Mouse (Mus musculus) MEL (cell line): ENCODE measurements around the gene Padi6. TPM values are rescaled to one million over a fixed set of nuclear protein-coding genes. Genes with fewer than 3 reads are reported as not detected.

Source experiments
- DNase-seq: peaks from one replicate; pipeline ENCODE4 v3.0.0; 2011; ENCODE audit warnings: low read depth, low spot score
- H3K27ac ChIP-seq: 2 replicates; pipeline ENCODE4 v1.5.1; 2012; ENCODE audit warnings: low read depth, mild to moderate bottlenecking, control low read depth, low read length, moderate library complexity; ENCODE audit not compliant: control insufficient read depth
- H3K27me3 ChIP-seq, 2 experiments: fragments of 150-350 bp in 1 of 2; sonication (generic) in 1 of 2; 2 replicates each; pipeline ENCODE4 v1.6.1; 2012; ENCODE audit warnings: low read length in 2 of 2, mild to moderate bottlenecking in 2 of 2, improper control_type of control experiment in 1 of 2, moderate library complexity in 1 of 2; ENCODE audit not compliant: insufficient read depth in 2 of 2, control insufficient read depth in 1 of 2
- H3K36me3 ChIP-seq, 2 experiments: 2 replicates each; pipeline ENCODE4 v1.6.1; 2012 to 2014; ENCODE audit warnings: low read length in 2 of 2, improper control_type of control experiment in 1 of 2, inconsistent platforms in 1 of 2, mild to moderate bottlenecking in 1 of 2; ENCODE audit not compliant: insufficient read depth in 2 of 2, control insufficient read depth in 1 of 2
- H3K4me1 ChIP-seq, 2 experiments: fragments of 150-350 bp in 1 of 2; sonication (generic) in 1 of 2; 2 replicates each; pipeline ENCODE4 v1.6.1; 2012; ENCODE audit warnings: low read length in 2 of 2, improper control_type of control experiment in 1 of 2, mild to moderate bottlenecking in 1 of 2; ENCODE audit not compliant: insufficient read depth in 2 of 2, control insufficient read depth in 1 of 2
- H3K4me3 ChIP-seq, 2 experiments: fragments of 150-350 bp in 1 of 2; sonication (generic) in 1 of 2; 2 replicates each; pipeline ENCODE4 v1.5.1; 2012; ENCODE audit warnings: low read depth in 2 of 2, low read length in 2 of 2, mild to moderate bottlenecking in 2 of 2, moderate library complexity in 2 of 2, control low read depth in 1 of 2, improper control_type of control experiment in 1 of 2; ENCODE audit not compliant: control insufficient read depth in 1 of 2, insufficient read depth in 1 of 2
- H3K79me2 ChIP-seq: 2 replicates; pipeline ENCODE4 v1.6.1; 2012; ENCODE audit warnings: mild to moderate bottlenecking, low read length, moderate library complexity; ENCODE audit not compliant: control insufficient read depth, poor library complexity, insufficient read depth
- H3K9ac ChIP-seq: 2 replicates; pipeline ENCODE4 v1.6.1; 2012; ENCODE audit warnings: low read depth, mild to moderate bottlenecking, control low read depth, low read length, moderate library complexity; ENCODE audit not compliant: control insufficient read depth, poor library complexity, severe bottlenecking
- H3K9me3 ChIP-seq: fragments of 150-350 bp; sonication (generic); replicated peaks from 2 replicates; pipeline ENCODE4 v1.6.1; 2012; ENCODE audit warnings: mild to moderate bottlenecking, low read length, improper control_type of control experiment, moderate library complexity; ENCODE audit not compliant: insufficient read depth
- BHLHE40 ChIP-seq: IDR thresholded peaks from 2 replicates; pipeline ENCODE4 v1.6.1; 2012; ENCODE audit warnings: low read depth, mild to moderate bottlenecking, inconsistent platforms, low read length, improper control_type of control experiment, borderline replicate concordance
- CHD2 ChIP-seq: IDR thresholded peaks from 2 replicates; pipeline ENCODE4 v1.6.1; 2011; ENCODE audit warnings: low read length, improper control_type of control experiment
- E2F4 ChIP-seq: IDR thresholded peaks from 2 replicates; pipeline ENCODE4 v1.6.1; 2011; ENCODE audit warnings: low read depth, low read length, improper control_type of control experiment, borderline replicate concordance
- GABPA ChIP-seq: IDR thresholded peaks from 2 replicates; pipeline ENCODE4 v1.6.1; 2012; ENCODE audit warnings: low read depth, mild to moderate bottlenecking, inconsistent platforms, low read length, improper control_type of control experiment, moderate library complexity
- HCFC1 ChIP-seq: IDR thresholded peaks from 2 replicates; pipeline ENCODE4 v1.6.1; 2012; ENCODE audit warnings: low read depth, mild to moderate bottlenecking, inconsistent platforms, low read length, improper control_type of control experiment, moderate library complexity
- MAFK ChIP-seq: IDR thresholded peaks from 2 replicates; pipeline ENCODE4 v1.6.1; 2011; ENCODE audit warnings: low read depth, mild to moderate bottlenecking, low read length, improper control_type of control experiment, borderline replicate concordance
- MAX ChIP-seq: IDR thresholded peaks from 2 replicates; pipeline ENCODE4 v1.6.1; 2011; ENCODE audit warnings: low read length, improper control_type of control experiment
- MXI1 ChIP-seq: IDR thresholded peaks from 2 replicates; pipeline ENCODE4 v1.6.1; 2011; ENCODE audit warnings: mild to moderate bottlenecking, low read depth, low read length, improper control_type of control experiment
- MYC ChIP-seq: IDR thresholded peaks from 2 replicates; pipeline ENCODE4 v1.6.1; 2011; ENCODE audit warnings: low read depth, mild to moderate bottlenecking, low read length, improper control_type of control experiment, moderate library complexity
- SIN3A ChIP-seq: IDR thresholded peaks from 2 replicates; pipeline ENCODE4 v1.6.1; 2012; ENCODE audit warnings: low read length, improper control_type of control experiment, inconsistent platforms
- TAL1 ChIP-seq: IDR thresholded peaks from 2 replicates; pipeline ENCODE4 v1.6.1; 2012; ENCODE audit warnings: mild to moderate bottlenecking, inconsistent platforms, low read length, moderate library complexity, mixed read lengths
- TBP ChIP-seq: IDR thresholded peaks from 2 replicates; pipeline ENCODE4 v1.8.0; 2011; ENCODE audit warnings: low read depth, low read length, improper control_type of control experiment
- TCF12 ChIP-seq: IDR thresholded peaks from 2 replicates; pipeline ENCODE4 v1.6.1; 2014; ENCODE audit warnings: low read depth, mild to moderate bottlenecking, inconsistent platforms, low read length, improper control_type of control experiment, moderate library complexity
- ZKSCAN1 ChIP-seq: IDR thresholded peaks from 2 replicates; pipeline ENCODE4 v1.6.1; 2012; ENCODE audit warnings: low read depth, mild to moderate bottlenecking, inconsistent platforms, low read length, improper control_type of control experiment, moderate library complexity
- ZMIZ1 ChIP-seq: IDR thresholded peaks from 2 replicates; pipeline ENCODE4 v1.6.1; 2012; ENCODE audit warnings: low read depth, mild to moderate bottlenecking, inconsistent platforms, low read length, improper control_type of control experiment, moderate library complexity
- ZNF384 ChIP-seq: IDR thresholded peaks from 2 replicates; pipeline ENCODE4 v1.6.1; 2012; ENCODE audit warnings: low read depth, mild to moderate bottlenecking, inconsistent platforms, low read length, improper control_type of control experiment
- polyA plus RNA-seq, 2 experiments: library from polyadenylated mRNA; stranded (reverse) in 1 of 2; unstranded in 1 of 2; fragments of >175 nt in 1 of 2; fragments of >200 nt in 1 of 2; gene quantifications; 2 replicates each; pipeline versions ENCODE4 v1.2.1 to v1.2.4; 2012; ENCODE audit warnings: low replicate concordance in 2 of 2, low read depth in 1 of 2; ENCODE audit not compliant: insufficient read length in 2 of 2, insufficient read depth in 1 of 2, missing spikeins in 1 of 2
- total RNA-seq: library from RNA; depleted of rRNA; stranded (reverse); fragments of 300-350 nt; gene quantifications from 2 replicates; pipeline ENCODE4 v1.2.3, GENCODE M21; 2012

The Padi6 gene
- total and polyA plus RNA-seq, 3 experiments, result not detected

DNA sequence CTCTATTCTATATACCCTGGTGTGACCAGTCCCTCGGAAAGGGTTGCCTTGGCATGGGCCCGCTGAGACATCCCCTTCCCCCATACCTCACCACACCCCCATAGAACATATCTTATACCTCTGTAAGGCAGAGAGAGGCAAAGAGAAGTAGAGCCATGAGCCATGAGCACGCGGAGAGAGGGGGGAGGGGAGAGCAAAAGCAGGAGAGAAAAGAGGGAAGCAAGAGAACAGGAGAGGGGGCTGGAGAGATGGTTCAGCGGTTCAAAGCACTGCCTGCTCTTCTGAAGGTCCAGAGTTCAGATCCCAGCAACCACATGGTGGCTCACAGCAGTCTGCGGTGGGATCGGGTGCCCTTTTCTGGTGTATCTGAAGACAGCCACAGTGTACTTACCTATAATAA lies 51.0 kb downstream of the Padi6 start:
- peaks cover 0 to 37% of the 10 kb centered on the region in 2 experiments; a peak in 2 of 4 replicates for H3K36me3 ChIP-seq
- H3K9ac ChIP-seq, result peak overlapping the region; percentile 13; the same call in 1 of the 2 replicates
- no peak overlapping the region for H3K4me3 ChIP-seq
- H3K27me3 ChIP-seq, result no peaks in the 10 kb centered on the region
- DNase-seq, result peak; percentile 81
- TF ChIP-seq MXI1, result peak; percentile 47; the same call in 1 of the 2 replicates
- TF ChIP-seq CHD2, result peak; percentile 41; the same call in 1 of the 2 replicates
- peak; percentile 70 for TF ChIP-seq MAX
- no peak for TF ChIP-seq HCFC1
- no peak for TF ChIP-seq TCF12
- TF ChIP-seq TBP, result peak; percentile 91
- TF ChIP-seq TAL1, result no peak
- peak; percentile 42; the same call in 1 of the 2 replicates for TF ChIP-seq BHLHE40
- peak; percentile 91 for TF ChIP-seq MYC
- TF ChIP-seq ZKSCAN1, result no peak
- TF ChIP-seq E2F4, result no peak
- TF ChIP-seq SIN3A, result no peak
- TF ChIP-seq, all 39 proteins: peak for 6
- peaks cover 15 to 49% of the 10 kb centered on the region in 2 experiments for H3K4me1 ChIP-seq
- H3K79me2 ChIP-seq, result no peaks in the 10 kb centered on the region
- H3K27ac ChIP-seq, result peak overlapping the region; percentile 69
- H3K9me3 ChIP-seq, result no peaks in the 10 kb centered on the region

DNA sequence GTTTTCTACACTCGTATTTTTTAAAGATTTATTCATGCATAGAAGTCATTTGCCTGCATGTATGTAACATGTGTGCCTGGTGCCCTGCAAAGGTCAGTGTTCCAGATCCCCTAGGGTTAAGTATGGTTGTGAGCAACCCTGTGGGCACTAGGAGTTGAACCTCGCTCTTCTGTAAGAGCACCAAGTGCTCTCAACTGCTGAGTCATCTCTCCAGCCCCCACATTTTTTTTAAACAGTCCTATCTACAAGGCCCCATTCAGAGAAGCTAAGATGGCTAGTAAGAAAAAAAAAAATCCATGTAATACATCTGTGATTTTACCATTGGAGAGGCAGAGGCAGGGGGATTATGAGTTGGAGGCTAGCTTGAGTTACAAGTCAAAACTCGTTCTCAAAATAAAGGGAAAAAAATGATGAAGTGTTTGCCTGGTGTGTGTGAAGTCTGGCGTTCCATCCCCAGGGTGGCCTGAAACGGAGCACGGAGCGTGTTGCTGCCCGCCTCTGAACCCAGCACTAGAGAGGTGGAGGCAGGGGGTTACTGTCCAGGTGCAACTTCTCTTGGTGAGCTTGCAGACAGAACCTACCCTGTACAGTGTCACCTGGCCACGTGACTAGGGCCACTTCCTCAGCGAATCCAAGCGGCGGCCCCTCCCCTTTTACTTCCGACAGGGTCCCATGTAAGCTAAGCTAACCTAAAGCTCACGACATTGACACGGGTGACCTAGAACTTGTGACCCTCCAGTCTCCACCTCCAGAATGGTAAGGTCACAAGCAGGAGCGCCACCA lies 52.4 kb downstream of the Padi6 start:
- peak; percentile 68 for DNase-seq
- H3K36me3 ChIP-seq, result peaks cover 0 to 31% of the 10 kb centered on the region in 2 experiments; a peak in 2 of 4 replicates
- peaks cover 13 to 43% of the 10 kb centered on the region in 2 experiments for H3K4me1 ChIP-seq
- TF ChIP-seq MAFK (peak; percentile 87; the same call in 1 of the 2 replicates), E2F4 (no peak), ZNF384 (peak; percentile 55), GABPA (0 out of 2 replicates have a peak, but pooled peaks have one; percentile 76), ZMIZ1 (no peak)
- no peak overlapping the region for H3K4me3 ChIP-seq
- peak overlapping the region; percentile 36; the same call in 1 of the 2 replicates for H3K27ac ChIP-seq
- no peaks in the 10 kb centered on the region for H3K27me3 ChIP-seq
- no peaks in the 10 kb centered on the region for H3K79me2 ChIP-seq
- no peak overlapping the region for H3K9ac ChIP-seq
- no peaks in the 10 kb centered on the region for H3K9me3 ChIP-seq
